Mouse (Mus musculus) right cerebral cortex, postnatal 14 days (tissue): ENCODE results near the gene Cdh23.

Source experiments
- DNase-seq: peaks from one replicate; pipeline ENCODE4 v3.0.0; 2022

Gene Cdh23

GRCm38 (mm10) chr10:60304854-60305628 is 391.2 kb downstream of the Cdh23 start:
- DNase-seq = peak; percentile 60

GRCm38 (mm10) chr10:60303419-60303818 is 392.9 kb downstream of the Cdh23 start:
- DNase-seq = no peak

- no peak for DNase-seq
These were observed 396.7 kb downstream of the Cdh23 start for GRCm38 (mm10) chr10:60299636-60300035.

GRCm38 (mm10) chr10:60296027-60296426 is 400.3 kb downstream of the Cdh23 start:
- no peak for DNase-seq

GRCm38 (mm10) chr10:60295356-60295755 is 400.9 kb downstream of the Cdh23 start:
- DNase-seq = no peak

- DNase-seq = no peak
These were observed 401.7 kb downstream of the Cdh23 start for GRCm38 (mm10) chr10:60294621-60295020.

- no peak for DNase-seq
These were observed 404.1 kb downstream of the Cdh23 start for GRCm38 (mm10) chr10:60292209-60292608.

GRCm38 (mm10) chr10:60290739-60291110 is 405.6 kb downstream of the Cdh23 start:
- no peak for DNase-seq

GRCm38 (mm10) chr10:60290026-60290738 is 406.1 kb downstream of the Cdh23 start:
- DNase-seq = no peak

GRCm38 (mm10) chr10:60289216-60289615 is 407.1 kb downstream of the Cdh23 start:
- no peak for DNase-seq

GRCm38 (mm10) chr10:60287726-60288125 is 408.6 kb downstream of the Cdh23 start:
- DNase-seq = no peak

GRCm38 (mm10) chr10:60287161-60287560 is 409.1 kb downstream of the Cdh23 start:
- DNase-seq = no peak

- DNase-seq = no peak
These were observed 409.7 kb downstream of the Cdh23 start for GRCm38 (mm10) chr10:60286546-60286945.

GRCm38 (mm10) chr10:60285676-60286372 is 410.5 kb downstream of the Cdh23 start:
- peak; percentile 72 for DNase-seq

- no peak for DNase-seq
These were observed 411.1 kb downstream of the Cdh23 start for GRCm38 (mm10) chr10:60285183-60285582.

GRCm38 (mm10) chr10:60284676-60285111 is 411.6 kb downstream of the Cdh23 start:
- DNase-seq = no peak

GRCm38 (mm10) chr10:60284248-60284647 is 412.0 kb downstream of the Cdh23 start:
- no peak for DNase-seq

- no peak for DNase-seq
These were observed 413.9 kb downstream of the Cdh23 start for GRCm38 (mm10) chr10:60282116-60283014.

- no peak for DNase-seq
These were observed 414.7 kb downstream of the Cdh23 start for GRCm38 (mm10) chr10:60281571-60282050.

- no peak for DNase-seq
These were observed 415.9 kb downstream of the Cdh23 start for GRCm38 (mm10) chr10:60280353-60280752.

- DNase-seq = peak; percentile 70
These were observed 416.4 kb downstream of the Cdh23 start for GRCm38 (mm10) chr10:60279941-60280301.

GRCm38 (mm10) chr10:60279290-60279940 is 416.9 kb downstream of the Cdh23 start:
- DNase-seq = no peak
